Mouse (Mus musculus) ES-E14 (cell line): Measurements from ENCODE around the gene Timm13.

Experiments
- CHD2 ChIP-seq: IDR thresholded peaks from 2 replicates; pipeline ENCODE4 v1.6.1; 2014; ENCODE audit warnings: mild to moderate bottlenecking, low read depth, low read length, inconsistent platforms
- HCFC1 ChIP-seq: IDR thresholded peaks from 2 replicates; pipeline ENCODE4 v1.6.1; 2012; ENCODE audit warnings: low read length, inconsistent platforms, borderline replicate concordance; ENCODE audit not compliant: insufficient read depth
- MAFK ChIP-seq: IDR thresholded peaks from 2 replicates; pipeline ENCODE4 v1.6.1; 2014; ENCODE audit warnings: mild to moderate bottlenecking, low read depth, low read length, inconsistent platforms; ENCODE audit not compliant: insufficient read depth
- ZC3H11A ChIP-seq: IDR thresholded peaks from 2 replicates; pipeline ENCODE4 v1.6.1; 2012; ENCODE audit warnings: low read depth, mild to moderate bottlenecking, inconsistent platforms, low read length, borderline replicate concordance
- ZNF384 ChIP-seq: IDR thresholded peaks from 2 replicates; pipeline ENCODE4 v1.6.1; 2012; ENCODE audit warnings: low read depth, low read length, inconsistent platforms

DNA sequence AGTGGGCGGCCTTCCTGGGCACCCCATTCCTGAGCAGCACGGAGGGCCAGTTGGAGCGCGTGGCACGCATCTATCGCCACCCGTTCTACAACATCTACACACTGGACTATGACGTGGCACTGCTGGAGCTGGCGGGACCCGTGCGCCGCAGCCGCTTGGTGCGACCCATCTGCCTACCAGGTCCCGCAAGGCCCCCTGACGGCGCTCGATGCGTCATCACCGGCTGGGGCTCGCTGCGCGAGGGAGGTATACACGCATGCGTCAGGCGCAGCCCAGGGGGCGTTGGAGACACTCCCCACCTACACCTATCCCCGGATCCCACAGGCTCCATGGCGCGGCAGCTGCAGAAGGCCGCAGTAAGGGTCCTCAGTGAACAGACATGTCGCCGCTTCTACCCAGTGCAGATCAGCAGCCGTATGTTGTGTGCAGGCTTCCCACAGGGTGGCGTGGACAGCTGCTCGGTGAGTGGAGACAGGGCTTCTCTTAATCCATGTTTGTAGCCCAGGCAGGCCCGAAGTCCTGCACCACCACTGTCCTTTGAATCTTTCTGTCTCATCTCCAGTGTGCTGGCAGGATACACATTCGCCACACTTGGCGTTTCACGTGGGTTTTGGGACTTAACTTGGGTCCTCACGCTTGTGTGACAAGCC, 2.8 kb downstream of the Timm13 start:
- TF ChIP-seq HCFC1 = no peak
- TF ChIP-seq MAFK = no peak
- no peak for TF ChIP-seq ZNF384
- no peak for TF ChIP-seq CHD2
- no peak for TF ChIP-seq ZC3H11A
